Mouse (Mus musculus) adipocyte (in vitro differentiated cells): ENCODE results near the gene Ntpcr.

Experiments
- DNase-seq: peaks from one replicate; pipeline ENCODE4 v3.0.0-alpha.2; 2016; ENCODE audit warnings: low spot score

The Ntpcr gene

GRCm38 (mm10) chr8:125729746-125730145 lies at the start of gene Ntpcr:
Gene Ntpcr (plus strand): TSS chr8:125729963.
- no peak for DNase-seq

- no peak for DNase-seq
Observed at GRCm38 (mm10) chr8:125680851-125681408, 48.8 kb upstream of the Ntpcr start.

GRCm38 (mm10) chr8:125685216-125685760 lies 44.5 kb upstream of the Ntpcr start:
- DNase-seq = peak; percentile 74

GRCm38 (mm10) chr8:125686221-125686865 lies 43.4 kb upstream of the Ntpcr start:
- no peak for DNase-seq

GRCm38 (mm10) chr8:125690166-125690915 lies 39.4 kb upstream of the Ntpcr start:
- no peak for DNase-seq

- DNase-seq = no peak
Observed at GRCm38 (mm10) chr8:125690961-125691360, 38.8 kb upstream of the Ntpcr start.

GRCm38 (mm10) chr8:125692447-125692846 lies 37.3 kb upstream of the Ntpcr start:
- DNase-seq = no peak

GRCm38 (mm10) chr8:125693197-125693596 lies 36.6 kb upstream of the Ntpcr start:
- DNase-seq = no peak

- no peak for DNase-seq
Observed at GRCm38 (mm10) chr8:125695951-125696350, 33.8 kb upstream of the Ntpcr start.

GRCm38 (mm10) chr8:125699391-125700025 lies 30.3 kb upstream of the Ntpcr start:
- DNase-seq = no peak

GRCm38 (mm10) chr8:125700407-125700806 lies 29.4 kb upstream of the Ntpcr start:
- DNase-seq = no peak

- DNase-seq = no peak
Observed at GRCm38 (mm10) chr8:125702868-125703473, 26.8 kb upstream of the Ntpcr start.

GRCm38 (mm10) chr8:125704434-125704833 lies 25.3 kb upstream of the Ntpcr start:
- DNase-seq = no peak

GRCm38 (mm10) chr8:125705816-125706215 lies 23.9 kb upstream of the Ntpcr start:
- DNase-seq = no peak

GRCm38 (mm10) chr8:125709171-125709570 lies 20.6 kb upstream of the Ntpcr start:
- no peak for DNase-seq

- DNase-seq = no peak
Observed at GRCm38 (mm10) chr8:125711514-125711913, 18.2 kb upstream of the Ntpcr start.

GRCm38 (mm10) chr8:125716211-125716610 lies 13.6 kb upstream of the Ntpcr start:
- no peak for DNase-seq

- no peak for DNase-seq
Observed at GRCm38 (mm10) chr8:125716613-125717012, 13.2 kb upstream of the Ntpcr start.

GRCm38 (mm10) chr8:125718914-125719313 lies 10.8 kb upstream of the Ntpcr start:
- DNase-seq = no peak

- peak; percentile 48 for DNase-seq
Observed at GRCm38 (mm10) chr8:125722675-125723074, 7.1 kb upstream of the Ntpcr start.

GRCm38 (mm10) chr8:125723437-125723836 lies 6.3 kb upstream of the Ntpcr start:
- no peak for DNase-seq
